Mouse (Mus musculus) right cerebral cortex, postnatal 4 days (tissue): ENCODE results near the gene Map6.
"Not testable (repeated sequence)": the region's sequence is repeated elsewhere in the genome, so short reads cannot be mapped to it uniquely, and the experiment has no call there.

ENCODE experiments used
- DNase-seq: peaks from one replicate; pipeline ENCODE4 v3.0.0-alpha.2; 2022

Gene Map6

DNA sequence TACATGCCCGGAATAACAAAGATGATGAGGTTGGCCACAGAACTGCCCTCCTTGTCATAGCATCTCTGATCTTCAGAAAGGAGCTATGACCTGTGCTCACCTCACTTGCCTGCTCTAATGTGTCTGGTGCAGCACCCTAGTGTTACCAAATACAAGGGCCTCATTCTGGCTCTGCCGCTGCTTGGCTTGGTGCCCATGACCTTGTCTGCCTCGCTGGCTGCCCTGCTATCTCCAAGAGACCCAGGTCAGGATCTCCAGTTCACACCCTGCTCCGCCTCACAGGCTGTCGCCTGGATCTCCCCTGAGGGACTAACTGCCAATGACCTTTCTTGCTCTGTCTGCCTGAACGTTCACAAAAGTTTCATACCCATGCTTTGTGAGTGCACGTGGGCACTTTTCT, 90.0 kb downstream of the Map6 start:
- no peak for DNase-seq

GRCm38 (mm10) chr7:99358371-99358770, 91.1 kb downstream of the Map6 start:
- DNase-seq = no peak

DNA sequence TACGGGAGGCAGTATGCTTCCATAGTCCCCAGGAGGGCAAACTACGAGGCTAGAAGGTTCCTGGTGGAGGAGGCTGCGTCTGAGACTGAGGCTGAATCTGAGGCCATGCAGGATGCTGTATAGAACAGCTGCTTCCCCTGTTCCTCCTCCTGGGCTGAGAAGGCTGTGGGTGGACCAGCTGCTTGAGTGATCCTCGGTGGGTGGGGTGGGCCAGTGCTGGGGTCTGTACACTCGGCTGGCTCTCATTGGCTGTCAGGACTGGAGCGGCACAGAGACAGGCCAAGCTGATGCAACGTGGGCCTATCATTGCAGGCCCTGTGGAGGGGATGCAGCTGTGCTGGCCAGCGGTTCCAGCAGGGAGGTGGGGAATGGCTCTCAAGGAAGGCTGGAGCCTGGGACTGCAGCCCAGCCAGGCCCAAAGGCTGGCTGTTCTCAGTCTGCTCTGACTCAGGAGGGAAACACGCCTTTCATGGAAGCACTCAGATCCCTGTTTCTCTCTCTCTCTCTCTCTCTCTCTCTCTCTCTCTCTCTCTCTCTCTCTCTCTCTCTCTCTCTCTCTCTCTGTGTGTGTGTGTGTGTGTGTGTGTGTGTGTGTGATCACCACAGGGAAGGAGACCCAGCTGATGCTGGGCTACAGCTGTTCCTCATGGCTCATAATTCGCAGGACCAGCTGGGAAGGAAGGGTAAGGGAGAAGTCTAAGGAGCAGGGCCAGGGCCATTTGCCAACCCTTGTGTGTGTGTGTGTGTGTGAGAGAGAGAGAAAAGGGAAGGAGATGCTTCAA, 93.0 kb downstream of the Map6 start:
- peak; percentile 60 for DNase-seq

DNA sequence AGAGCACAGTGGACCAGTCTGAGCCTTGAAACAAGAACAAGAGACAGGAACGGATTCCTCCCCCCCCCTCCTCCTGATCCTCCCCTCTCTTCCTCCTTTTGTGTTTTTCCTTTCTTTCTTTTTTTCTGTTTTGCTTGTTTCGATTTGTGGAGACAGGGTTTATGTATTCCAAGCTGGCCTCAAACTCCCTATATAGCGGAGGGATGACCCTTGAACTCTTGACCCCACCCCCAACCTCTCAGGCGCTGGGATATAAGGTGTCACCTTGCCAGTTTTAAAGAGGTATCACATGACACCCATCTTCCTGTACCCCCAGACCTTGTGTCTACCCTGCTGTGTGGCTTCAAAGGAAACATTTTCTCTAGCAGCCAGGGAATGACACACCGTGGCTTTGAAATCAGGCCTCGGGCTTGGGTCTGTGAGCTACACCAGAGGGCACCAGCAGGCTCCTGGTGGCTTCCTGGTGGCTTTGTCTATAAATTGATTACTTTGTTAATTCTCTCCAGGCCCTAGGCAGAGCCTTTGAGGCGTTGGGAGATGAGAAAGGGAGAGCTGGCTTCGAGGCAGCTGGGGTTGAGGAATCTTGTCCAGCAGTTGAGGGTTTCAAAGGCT, 93.7 kb downstream of the Map6 start:
- DNase-seq = no peak

- DNase-seq = no peak
Observed at GRCm38 (mm10) chr7:99362137-99362536, 94.9 kb downstream of the Map6 start.

DNA sequence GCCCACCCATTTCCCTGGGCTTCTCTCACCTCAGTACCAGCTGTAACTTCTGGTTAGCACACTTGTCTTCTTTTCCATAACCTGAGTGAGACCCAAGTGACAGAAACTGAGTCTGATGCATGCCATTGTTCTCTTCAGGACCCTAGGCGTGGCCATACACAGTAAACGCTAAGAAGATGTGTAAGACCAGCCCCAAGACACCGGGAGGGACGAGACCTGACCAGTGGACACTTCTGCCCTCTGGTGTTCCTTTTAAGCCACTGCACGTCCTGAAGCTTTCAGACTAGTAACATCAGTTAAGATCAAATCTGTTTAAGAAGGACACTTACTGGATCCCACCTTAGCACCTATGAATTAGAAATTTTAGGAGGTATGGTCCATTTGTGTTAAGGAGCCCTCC, 97.8 kb downstream of the Map6 start:
- DNase-seq = peak; percentile 51

DNA sequence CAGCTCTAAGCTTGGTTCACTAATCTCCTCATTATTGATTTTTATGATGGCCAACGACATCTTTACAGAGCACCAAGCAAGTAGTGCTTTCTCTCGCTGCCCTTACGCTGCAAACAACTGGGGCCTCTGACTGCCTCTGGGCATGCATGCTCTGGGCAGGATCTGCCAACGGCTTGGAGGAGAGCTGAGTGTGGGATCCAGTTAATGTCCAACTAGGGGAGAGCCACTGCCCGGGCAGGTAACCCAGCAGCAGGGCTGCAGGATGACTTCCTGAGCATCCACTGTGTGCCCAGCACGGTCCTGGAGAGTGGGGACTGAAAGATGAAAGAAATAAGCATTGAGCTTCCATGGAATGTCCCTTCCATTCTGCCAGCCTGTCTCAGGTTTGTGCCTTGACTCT, 99.5 kb downstream of the Map6 start:
- DNase-seq = no peak

DNA sequence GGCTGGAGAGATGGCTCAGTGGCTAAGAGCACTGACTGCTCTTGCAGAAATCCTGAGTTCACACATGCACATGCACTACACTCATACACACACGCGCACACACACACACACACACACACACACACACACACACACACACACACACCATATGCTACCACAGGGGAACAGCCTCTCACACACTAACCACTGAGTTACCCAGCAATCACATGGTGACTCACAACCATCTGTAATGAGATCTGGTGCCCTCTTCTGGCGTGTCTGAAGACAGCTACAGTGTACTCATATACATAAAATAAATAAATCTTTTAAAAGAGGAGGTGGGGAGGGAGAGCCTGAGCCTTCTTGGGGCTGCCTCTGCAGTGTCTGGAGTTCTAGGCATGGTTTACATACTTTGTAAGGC, 107.1 kb downstream of the Map6 start:
- DNase-seq = not testable (repeated sequence)

DNA sequence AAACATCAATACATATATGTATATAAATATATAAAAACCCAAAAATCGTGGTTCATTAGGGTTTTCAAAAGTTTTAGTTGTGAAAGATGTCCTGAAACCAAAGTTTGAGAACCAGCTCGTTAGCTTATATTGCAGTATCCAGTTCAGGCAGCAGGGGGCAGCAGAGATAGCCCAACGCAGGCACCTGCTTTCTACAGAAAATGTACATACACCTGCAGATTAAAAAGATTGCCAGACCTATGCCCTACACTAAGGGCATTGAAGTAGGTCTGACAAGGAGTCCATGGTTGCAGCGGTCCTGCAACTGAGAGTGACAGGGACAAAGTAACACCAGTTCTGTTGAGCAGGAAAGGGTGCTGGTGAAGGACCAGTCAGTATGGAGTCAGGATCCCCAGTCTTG, 108.2 kb downstream of the Map6 start:
- DNase-seq = peak; percentile 90

DNA sequence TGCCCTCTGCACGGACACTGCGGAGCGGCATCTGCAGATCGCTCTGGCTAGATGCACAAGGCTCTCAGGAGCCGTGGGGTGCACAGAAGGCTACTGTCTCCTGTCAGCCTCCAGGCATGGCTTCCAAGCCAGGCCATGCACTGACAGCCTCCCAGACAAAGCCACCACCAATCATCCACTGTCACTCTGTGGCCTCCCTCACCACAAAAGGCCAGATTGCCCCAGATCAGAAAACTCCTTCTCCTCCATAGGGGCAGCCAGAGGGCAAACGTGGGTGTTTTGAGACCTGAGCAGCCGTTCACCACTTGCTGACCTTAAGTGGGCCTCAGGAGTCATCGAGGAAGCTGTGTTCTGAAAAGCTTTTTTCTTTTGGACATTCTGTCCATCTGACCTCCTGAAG, 111.6 kb downstream of the Map6 start:
- DNase-seq = no peak

DNA sequence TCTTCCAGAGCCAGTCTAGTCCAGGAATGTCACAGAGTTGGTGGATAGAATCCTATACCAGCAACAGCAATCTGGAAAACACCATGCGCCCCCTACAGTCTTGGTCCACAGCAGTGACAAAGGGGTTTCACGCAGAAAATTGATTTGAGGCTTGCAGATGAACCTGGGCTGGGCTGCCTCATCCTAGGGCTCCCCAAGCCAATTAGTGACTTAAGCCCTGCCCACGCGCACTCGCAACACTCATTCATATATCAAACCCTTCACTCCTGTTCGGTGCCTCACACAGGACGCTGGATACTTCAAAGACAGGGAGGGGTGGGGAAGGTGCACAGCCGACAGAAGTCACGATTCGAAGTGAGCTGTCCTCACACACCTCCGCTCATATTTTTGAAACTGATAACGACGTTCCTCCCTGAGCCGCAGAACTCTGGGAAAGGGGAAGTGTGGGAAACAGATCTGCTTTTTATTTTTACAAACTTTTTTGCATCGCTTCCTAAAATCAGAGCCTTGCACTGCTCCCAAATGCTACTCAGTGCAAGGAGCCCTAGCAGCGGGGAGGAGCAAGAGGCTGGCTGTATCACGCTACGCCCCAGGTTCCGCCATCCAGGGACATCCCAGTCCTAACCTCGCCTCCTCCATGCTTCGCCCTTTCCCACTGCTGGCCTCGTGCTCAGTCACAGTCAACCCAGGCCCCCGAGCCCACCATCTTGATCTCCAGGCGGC, 113.4 kb downstream of the Map6 start:
- DNase-seq = peak; percentile 67

DNA sequence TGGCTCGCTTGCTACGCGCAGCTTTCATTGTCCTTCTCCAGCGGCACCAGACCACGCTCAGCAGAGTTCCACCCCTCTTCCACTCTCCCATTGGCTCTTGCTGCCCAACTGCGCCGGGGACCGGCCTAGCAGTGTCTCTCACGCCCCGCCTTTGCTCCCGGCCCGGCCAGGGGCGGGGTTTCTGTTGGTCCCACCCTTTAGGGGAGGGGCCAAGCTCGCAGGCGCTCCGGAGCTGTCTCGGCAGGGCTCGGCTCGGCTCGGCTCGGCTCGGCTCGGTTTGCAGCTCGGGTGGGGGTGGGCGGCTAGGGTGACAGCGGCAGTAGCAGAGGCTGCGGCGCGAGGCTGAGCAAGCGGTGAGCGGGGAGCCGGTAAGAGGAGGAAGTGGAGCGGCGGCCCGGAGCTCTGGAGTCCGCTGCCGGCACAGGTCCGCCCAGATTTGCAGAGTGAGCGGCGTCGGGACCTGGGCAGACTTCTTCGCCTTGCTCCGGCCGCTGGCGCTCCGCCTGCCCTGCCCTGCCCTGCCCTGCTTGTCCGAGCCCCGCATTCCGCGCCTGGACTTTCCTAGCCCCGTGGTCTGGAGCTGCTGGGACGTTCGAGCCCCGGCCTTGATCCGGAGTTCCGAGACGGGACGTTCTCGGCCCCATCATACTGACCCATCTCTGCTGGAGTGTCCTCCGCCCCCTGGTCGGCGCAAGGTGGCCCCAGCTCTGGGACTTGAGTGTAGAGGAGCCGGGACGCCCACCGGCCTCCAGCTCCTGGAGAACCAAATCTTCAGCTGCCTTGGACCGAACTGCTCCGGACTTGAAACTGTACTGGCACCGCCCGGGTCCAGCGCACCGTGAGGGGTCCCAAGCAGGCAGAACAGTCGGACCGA, 114.2 kb downstream of the Map6 start, which contains the start of gene Gdpd5:
TSS of gene Gdpd5 (plus strand) at position 201 of the 874 bp plus-strand sequence.
- peak; percentile 99 for DNase-seq

- no peak for DNase-seq
Observed at GRCm38 (mm10) chr7:99382088-99383000, 115.1 kb downstream of the Map6 start.

GRCm38 (mm10) chr7:99383246-99383645, 116.0 kb downstream of the Map6 start:
- no peak for DNase-seq

DNA sequence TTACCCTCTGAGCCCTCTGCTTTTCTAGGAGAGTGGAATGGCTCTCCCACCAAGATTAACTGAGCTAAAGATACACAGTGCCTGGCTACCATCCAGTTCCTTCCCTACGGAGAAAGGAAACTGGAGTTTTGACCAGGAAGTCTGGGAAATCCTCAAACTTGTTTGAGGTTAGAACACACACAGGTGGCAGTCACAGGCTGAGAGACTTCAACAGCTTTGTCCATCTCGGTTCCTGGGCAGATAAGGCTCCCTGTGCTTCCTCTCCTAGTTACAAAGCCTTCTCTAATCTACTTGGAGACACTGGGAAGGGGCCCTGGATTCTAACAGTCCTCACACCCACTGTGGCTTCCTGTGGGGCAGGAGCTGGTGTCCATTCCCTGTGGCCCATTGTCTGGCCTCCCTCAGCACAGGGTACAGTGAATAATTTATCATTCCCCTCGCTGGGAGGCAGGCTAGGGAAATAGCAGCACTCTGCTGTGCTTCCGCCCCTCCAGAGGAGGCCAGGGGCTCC, 116.9 kb downstream of the Map6 start:
- DNase-seq = no peak

GRCm38 (mm10) chr7:99386030-99386429, 118.8 kb downstream of the Map6 start:
- no peak for DNase-seq
